Mouse (Mus musculus) Patski (cell line): ENCODE data around the gene Wrap53. TPM values are rescaled to one million over a fixed set of nuclear protein-coding genes. Genes with fewer than 3 reads are reported as not detected.

ENCODE experiments used
- ATAC-seq: fragments of 100-300 bp; one replicate; pipeline ENCODE4 v1.8.0; 2021
- CTCF ChIA-PET: fragments of 350-600 bp; sonication (Branson Sonifier 250); formaldehyde crosslinking; loops from one replicate; lab custom pipeline; 2022; ENCODE audit warnings: inconsistent platforms; lab: Charles Lee
- POLR2A ChIA-PET: fragments of 350-600 bp; sonication (Branson Sonifier 250); formaldehyde crosslinking; loops from one replicate; lab custom pipeline; 2022; ENCODE audit warnings: antibody characterized with exemption, inconsistent platforms; lab: Charles Lee
- DNase-seq: peaks from one replicate; pipeline ENCODE4 v3.0.0-alpha.2; 2011; ENCODE audit warnings: low read depth, low spot score
- H3K27me3 ChIP-seq: fragments of 371-371 bp; one replicate; pipeline ENCODE4 v1.5.1; 2021
- CTCF ChIP-seq: fragments of 100-300 bp; IDR thresholded peaks from one replicate; pipeline ENCODE4 v1.5.1; 2021
- in situ Hi-C: fragments of 300-500 bp; cut with MboI; formaldehyde crosslinking; loops from 3 replicates; pipeline ENCODE4 v1.11.1; 2018; ENCODE audit warnings: low pct_unique_long_range_greater_than_20kb, mixed read lengths
- polyA plus RNA-seq: library from polyadenylated mRNA; unstranded; gene quantifications from one replicate; pipeline ENCODE4 v1.2.3, GENCODE M21; 2021

Gene Wrap53
- polyA plus RNA-seq, 1 experiment from 2014 or later: 11.4 TPM

- no peak for TF ChIP-seq CTCF
- POLR2A ChIA-PET: interaction anchor here (0.6 kb wide), 1 partner anchor 240 kb away, joined by 5 read pairs; no protein-coding TSS in a partner anchor
- peaks cover 20% of the 10 kb centered on the region for H3K27me3 ChIP-seq
- no peak for DNase-seq
- CTCF ChIA-PET: interaction anchor here (0.8 kb wide), 1 partner anchor 102 kb away, joined by 3 read pairs; no protein-coding TSS in a partner anchor
- no peak for ATAC-seq
- in situ Hi-C loops: no loop called here
Observed at GRCm38 (mm10) chr11:69521526-69522149, 58.4 kb downstream of the Wrap53 start.

- peaks cover 24% of the 10 kb centered on the region for H3K27me3 ChIP-seq
- ChIA-PET CTCF (no interaction called here), POLR2A (no interaction called here)
- no peak for DNase-seq
- ATAC-seq: no peak
- in situ Hi-C loops: no loop called here
- TF ChIP-seq CTCF: no peak
Observed at GRCm38 (mm10) chr11:69519976-69520375, 60.1 kb downstream of the Wrap53 start.

GRCm38 (mm10) chr11:69516661-69517060, 63.4 kb downstream of the Wrap53 start:
- TF ChIP-seq CTCF: no peak
- peaks cover 19% of the 10 kb centered on the region for H3K27me3 ChIP-seq
- no peak for ATAC-seq
- POLR2A ChIA-PET: no interaction called here
- in situ Hi-C loops: no loop called here
- DNase-seq: no peak
- CTCF ChIA-PET: no interaction called here

- TF ChIP-seq CTCF: no peak
- in situ Hi-C loops: no loop called here
- peaks cover 19% of the 10 kb centered on the region for H3K27me3 ChIP-seq
- DNase-seq (no peak), ATAC-seq (no peak)
- CTCF ChIA-PET: no interaction called here
- POLR2A ChIA-PET: no interaction called here
Observed at GRCm38 (mm10) chr11:69516151-69516640, 63.9 kb downstream of the Wrap53 start.

- ATAC-seq (no peak), DNase-seq (peak; percentile 6)
- POLR2A ChIA-PET: interaction anchor here (0.5 to 1.6 kb wide), 2 partner anchors 9 to 116 kb away, joined by 4 to 7 read pairs; partner anchors contain the start of gene Tmem88
- TF ChIP-seq CTCF: peak; percentile 84
- CTCF ChIA-PET: interaction anchor here (0.6 to 2.1 kb wide), 14 partner anchors 11 to 257 kb away, joined by 3 to 12 read pairs (median 3); no protein-coding TSS in a partner anchor
- in situ Hi-C loops: loop anchor here (5.0 kb wide), 1 partner anchor 247 kb away; no protein-coding TSS in a partner anchor
- peaks cover 19% of the 10 kb centered on the region for H3K27me3 ChIP-seq
Observed at GRCm38 (mm10) chr11:69513840-69514239, 66.2 kb downstream of the Wrap53 start.

Other genes starting within 250 kb of the Wrap53 start
- gene Rnf227, start 239.8 kb downstream of the Wrap53 start, polyA plus RNA-seq: 7.4 TPM
- 295 TPM for gene Chd3, start 210.8 kb downstream of the Wrap53 start, polyA plus RNA-seq
- 128 TPM for gene Naa38, start 184.8 kb downstream of the Wrap53 start, polyA plus RNA-seq
- gene Cyb5d1, start 184.6 kb downstream of the Wrap53 start, polyA plus RNA-seq: 28.1 TPM
- gene Tmem88, start 182.0 kb downstream of the Wrap53 start, polyA plus RNA-seq: 0.18 TPM
- 26.6 TPM for gene Kdm6b, start 166.6 kb downstream of the Wrap53 start, polyA plus RNA-seq
- gene Dnah2, start 31.1 kb downstream of the Wrap53 start, polyA plus RNA-seq: 1.4 TPM
- gene Efnb3, start 20.1 kb downstream of the Wrap53 start, polyA plus RNA-seq: 0.27 TPM
- 92.8 TPM for gene Trp53, start 104 bp upstream of the Wrap53 start, polyA plus RNA-seq
- 0.80 TPM for gene Atp1b2, start 25.7 kb upstream of the Wrap53 start, polyA plus RNA-seq
- not detected for gene Shbg, start 37.6 kb upstream of the Wrap53 start, polyA plus RNA-seq
- 5.2 TPM for gene Sat2, start 41.8 kb upstream of the Wrap53 start, polyA plus RNA-seq
- 82.4 TPM for gene Fxr2, start 52.7 kb upstream of the Wrap53 start, polyA plus RNA-seq
- 0.15 TPM for gene Sox15, start 75.1 kb upstream of the Wrap53 start, polyA plus RNA-seq
- gene Mpdu1, start 82.4 kb upstream of the Wrap53 start, polyA plus RNA-seq: 84.1 TPM
- gene Cd68, start 85.9 kb upstream of the Wrap53 start, polyA plus RNA-seq: 4.4 TPM
- 592 TPM for gene Eif4a1, start 92.2 kb upstream of the Wrap53 start, polyA plus RNA-seq
- gene Senp3, start 101.8 kb upstream of the Wrap53 start, polyA plus RNA-seq: 116 TPM
- gene Tnfsf13, start 105.5 kb upstream of the Wrap53 start, polyA plus RNA-seq: 5.0 TPM
- gene Tnfsf12, start 115.6 kb upstream of the Wrap53 start, polyA plus RNA-seq: 26.6 TPM
- 7.2 TPM for gene Tnfsfm13, start 115.8 kb upstream of the Wrap53 start, polyA plus RNA-seq
- 96.2 TPM for gene Polr2a, start 178.4 kb upstream of the Wrap53 start, polyA plus RNA-seq
- gene Slc35g3, start 181.7 kb upstream of the Wrap53 start, polyA plus RNA-seq: 0.32 TPM
- gene Zbtb4, start 185.7 kb upstream of the Wrap53 start, polyA plus RNA-seq: 36.9 TPM
- 27.7 TPM for gene Chrnb1, start 215.7 kb upstream of the Wrap53 start, polyA plus RNA-seq
- gene Fgf11, start 221.6 kb upstream of the Wrap53 start, polyA plus RNA-seq: 0.03 TPM
- gene Tmem102, start 225.4 kb upstream of the Wrap53 start, polyA plus RNA-seq: 1.1 TPM
- gene Gm39566, start 235.0 kb upstream of the Wrap53 start, polyA plus RNA-seq: not detected
- not detected for gene Spem2, start 238.2 kb upstream of the Wrap53 start, polyA plus RNA-seq
- 0.09 TPM for gene Spem1, start 241.9 kb upstream of the Wrap53 start, polyA plus RNA-seq